Mouse (Mus musculus): ENCODE results near the gene Vps13d. TPM values are rescaled to one million over a fixed set of nuclear protein-coding genes. Genes with fewer than 3 reads are reported as not detected.

Vps13d gene
- polyA plus RNA-seq, 1 experiment from 2014 or later = 8.8 TPM

GRCm38 (mm10) chr4:145045312-145046031, 149.3 kb downstream of the Vps13d start:
- Histone ChIP-seq H3K9me3 (no peaks in the 10 kb centered on the region), H3K27me3 (replicated peaks) (no peaks in the 10 kb centered on the region), H3K27ac (no peak overlapping the region), H3K9ac (no peak overlapping the region), H3K4me1 (peaks cover 13% of the 10 kb centered on the region), H3K36me3 (peaks cover 22% of the 10 kb centered on the region; the same call in 1 of the 2 replicates), H3K4me3 (replicated peaks) (no peak overlapping the region), H3K4me2 (no peak overlapping the region)
- no peak for ATAC-seq (ENCODE audit: insufficient read depth, low FRiP score, low read depth)
- WGBS = 61% methylated on average over 5 of the region's 5 CpGs

- Histone ChIP-seq H3K36me3 (peaks cover 29% of the 10 kb centered on the region; the same call in 1 of the 2 replicates), H3K4me1 (peaks cover 12% of the 10 kb centered on the region), H3K27ac (no peak overlapping the region), H3K4me3 (replicated peaks) (no peak overlapping the region), H3K9ac (no peak overlapping the region), H3K9me3 (no peaks in the 10 kb centered on the region), H3K27me3 (replicated peaks) (no peaks in the 10 kb centered on the region), H3K4me2 (no peak overlapping the region)
- WGBS = 72% methylated on average over 6 of the region's 6 CpGs
- no peak for ATAC-seq (ENCODE audit: insufficient read depth, low FRiP score, low read depth)
These were observed 153.5 kb downstream of the Vps13d start for GRCm38 (mm10) chr4:145041223-145041870.

DNA sequence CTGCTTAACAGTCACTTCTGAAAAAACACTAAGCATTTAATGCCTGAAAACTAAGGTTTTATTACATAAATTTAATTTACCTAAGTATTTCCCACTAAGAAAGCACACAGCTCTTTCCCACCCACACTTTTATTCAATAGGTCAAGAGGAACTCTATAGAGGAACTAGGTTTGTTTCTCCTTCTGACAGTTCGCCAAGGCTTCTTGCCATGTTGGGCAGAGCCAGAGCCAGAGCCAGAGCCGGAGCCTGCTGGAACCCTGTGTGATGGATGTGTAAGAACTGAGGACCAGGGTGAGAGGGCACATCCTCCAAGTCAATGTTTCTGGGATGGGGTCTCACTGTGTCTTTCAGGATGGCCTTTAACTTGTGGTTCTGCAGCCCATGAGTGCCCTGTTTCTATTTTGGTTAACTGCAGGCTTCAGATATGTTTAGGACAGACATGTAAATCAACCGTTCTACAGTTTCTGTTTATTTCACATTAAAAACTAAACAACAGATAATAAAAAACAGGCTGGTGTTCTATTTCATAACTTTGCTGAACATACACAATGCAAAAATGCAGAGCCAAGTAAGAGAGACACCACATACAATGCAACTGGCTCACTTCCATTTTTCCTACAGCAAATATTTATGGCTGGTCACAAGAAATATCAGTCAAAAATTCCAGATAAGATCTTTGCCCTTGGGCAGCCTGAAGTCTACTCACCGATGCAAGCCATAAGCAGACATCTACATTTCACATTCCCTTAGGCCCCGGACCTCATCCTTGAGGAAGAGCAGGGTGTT, 157.0 kb downstream of the Vps13d start:
- H3K4me1 ChIP-seq = peaks cover 26% of the 10 kb centered on the region
- no peaks in the 10 kb centered on the region for H3K9me3 ChIP-seq
- no peak for ATAC-seq (ENCODE audit: insufficient read depth, low FRiP score, low read depth)
- H3K9ac ChIP-seq = no peak overlapping the region
- peaks cover 19% of the 10 kb centered on the region; the same call in 1 of the 2 replicates for H3K36me3 ChIP-seq
- no peaks in the 10 kb centered on the region for H3K27me3 ChIP-seq (replicated peaks)
- H3K27ac ChIP-seq = no peak overlapping the region
- WGBS = 56% methylated on average over 5 of the region's 5 CpGs
- no peak overlapping the region for H3K4me2 ChIP-seq
- no peak overlapping the region for H3K4me3 ChIP-seq (replicated peaks)

GRCm38 (mm10) chr4:145037006-145037405, 157.8 kb downstream of the Vps13d start:
- no peak for ATAC-seq (ENCODE audit: insufficient read depth, low FRiP score, low read depth)

DNA sequence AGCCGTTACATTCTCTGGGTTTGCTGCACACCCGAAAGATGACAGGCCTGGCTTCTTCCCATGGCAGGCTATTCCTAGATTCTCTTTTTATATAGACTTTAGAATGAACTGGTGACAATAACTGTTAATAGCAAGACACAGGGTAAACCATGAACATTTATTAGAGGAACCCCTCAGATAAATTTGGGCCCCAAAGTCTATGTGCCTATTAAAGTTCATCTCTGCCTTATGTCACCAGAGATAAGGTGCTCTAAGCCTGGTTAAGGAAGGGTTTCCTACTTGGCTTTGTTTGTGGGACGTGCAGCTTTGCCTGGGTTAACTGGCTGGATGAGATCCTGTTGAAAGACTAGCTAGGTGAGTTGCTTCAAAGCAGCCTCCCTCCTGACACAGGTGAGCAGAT, 159.4 kb downstream of the Vps13d start:
- WGBS = 46% methylated on average over 3 of the region's 3 CpGs
- H3K27me3 ChIP-seq (replicated peaks) = no peaks in the 10 kb centered on the region
- peak overlapping the region; percentile 28; the same call in 1 of the 2 replicates for H3K27ac ChIP-seq
- no peaks in the 10 kb centered on the region for H3K9me3 ChIP-seq
- ATAC-seq (ENCODE audit: insufficient read depth, low FRiP score, low read depth) = no peak
- H3K36me3 ChIP-seq = peaks cover 7% of the 10 kb centered on the region; the same call in 1 of the 2 replicates
- no peak overlapping the region for H3K9ac ChIP-seq
- no peak overlapping the region for H3K4me2 ChIP-seq
- no peak overlapping the region for H3K4me3 ChIP-seq (replicated peaks)
- peaks cover 26% of the 10 kb centered on the region for H3K4me1 ChIP-seq

More at GRCm38 (mm10) chr4:145037006-145037405, 157.8 kb downstream of the Vps13d start:
- Histone ChIP-seq H3K27ac (no peak overlapping the region), H3K36me3 (peaks cover 16% of the 10 kb centered on the region; the same call in 1 of the 2 replicates), H3K27me3 (replicated peaks) (no peaks in the 10 kb centered on the region), H3K4me2 (no peak overlapping the region), H3K9ac (no peak overlapping the region), H3K4me1 (peaks cover 26% of the 10 kb centered on the region), H3K4me3 (replicated peaks) (no peak overlapping the region), H3K9me3 (no peaks in the 10 kb centered on the region)
- 64% methylated on average over 3 of the region's 3 CpGs for WGBS

- peaks cover 6% of the 10 kb centered on the region; the same call in 1 of the 2 replicates for H3K36me3 ChIP-seq
- H3K4me3 ChIP-seq (replicated peaks) = no peak overlapping the region
- no peak overlapping the region for H3K4me2 ChIP-seq
- peak overlapping the region; percentile 52 for H3K27ac ChIP-seq
- no peak overlapping the region for H3K9ac ChIP-seq
- peak; percentile 88 for ATAC-seq (ENCODE audit: insufficient read depth, low FRiP score, low read depth)
- peaks cover 26% of the 10 kb centered on the region for H3K4me1 ChIP-seq
- no peaks in the 10 kb centered on the region for H3K27me3 ChIP-seq (replicated peaks)
- H3K9me3 ChIP-seq = no peaks in the 10 kb centered on the region
- 9% methylated on average over 11 of the region's 11 CpGs for WGBS
These were observed 160.1 kb downstream of the Vps13d start for GRCm38 (mm10) chr4:145034506-145035243.

DNA sequence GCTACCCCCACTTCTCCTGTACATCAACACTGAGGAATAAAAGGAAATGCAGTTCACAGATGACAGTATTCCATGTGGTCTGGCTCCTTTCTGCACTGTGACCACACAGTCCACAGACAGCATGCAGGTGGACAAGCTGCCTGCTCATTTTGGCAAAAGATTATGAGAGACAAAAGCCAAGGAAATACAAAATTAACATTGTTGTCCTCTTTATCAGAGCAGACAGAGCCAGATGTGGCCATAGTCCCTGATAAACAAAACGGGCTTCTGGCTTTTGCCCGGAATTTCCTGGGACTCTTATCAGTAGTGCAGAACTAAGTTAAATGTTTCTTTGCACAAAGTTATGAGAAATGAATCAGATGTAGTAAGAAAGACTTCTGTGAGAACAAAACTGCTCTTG, 161.4 kb downstream of the Vps13d start:
- H3K9me3 ChIP-seq = no peaks in the 10 kb centered on the region
- ATAC-seq (ENCODE audit: insufficient read depth, low FRiP score, low read depth) = 0 out of 2 replicates have a peak, but pooled peaks have one; percentile 9
- H3K27me3 ChIP-seq (replicated peaks) = no peaks in the 10 kb centered on the region
- H3K27ac ChIP-seq = peak overlapping the region; percentile 52; the same call in 1 of the 2 replicates
- no peak overlapping the region for H3K9ac ChIP-seq
- WGBS = 14% methylated on average over 2 of the region's 2 CpGs
- no peaks in the 10 kb centered on the region for H3K36me3 ChIP-seq
- no peak overlapping the region for H3K4me2 ChIP-seq
- H3K4me3 ChIP-seq (replicated peaks) = no peak overlapping the region
- peaks cover 26% of the 10 kb centered on the region for H3K4me1 ChIP-seq

- peaks cover 26% of the 10 kb centered on the region for H3K4me1 ChIP-seq
These were observed 162.2 kb downstream of the Vps13d start for GRCm38 (mm10) chr4:145032637-145033036.

DNA sequence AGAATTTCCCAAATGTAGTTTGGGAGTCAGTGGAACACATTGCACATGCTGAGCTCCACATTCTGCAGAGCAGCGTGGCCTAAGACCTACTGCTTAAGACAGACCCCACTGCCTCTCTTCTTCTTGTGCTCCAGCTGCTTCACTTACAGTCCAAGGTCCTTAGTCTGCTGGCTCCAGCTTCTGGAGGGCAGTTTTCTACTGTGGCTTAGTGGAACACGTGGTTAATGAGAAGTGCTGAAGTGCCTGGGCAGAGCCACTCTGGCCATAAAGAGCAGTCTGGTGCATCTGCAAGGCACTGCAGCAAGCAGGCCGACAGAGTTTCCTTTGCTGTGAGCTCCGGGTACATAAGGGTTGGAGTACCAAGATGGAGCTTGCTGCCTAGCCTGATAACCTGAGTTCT, 163.3 kb downstream of the Vps13d start:
- no peak overlapping the region for H3K9ac ChIP-seq
- no peak overlapping the region for H3K4me3 ChIP-seq (replicated peaks)
- no peak overlapping the region for H3K27ac ChIP-seq
- H3K9me3 ChIP-seq = no peaks in the 10 kb centered on the region
- 71% methylated on average over 4 of the region's 4 CpGs for WGBS
- no peak for ATAC-seq (ENCODE audit: insufficient read depth, low FRiP score, low read depth)
- no peaks in the 10 kb centered on the region for H3K36me3 ChIP-seq
- no peak overlapping the region for H3K4me2 ChIP-seq
- H3K27me3 ChIP-seq (replicated peaks) = no peaks in the 10 kb centered on the region
- H3K4me1 ChIP-seq = peaks cover 33% of the 10 kb centered on the region

More at GRCm38 (mm10) chr4:145032637-145033036, 162.2 kb downstream of the Vps13d start:
- H3K27ac ChIP-seq = no peak overlapping the region
- no peak overlapping the region for H3K4me3 ChIP-seq (replicated peaks)
- WGBS = 54% methylated on average over 2 of the region's 2 CpGs
- H3K9ac ChIP-seq = no peak overlapping the region
- no peaks in the 10 kb centered on the region for H3K9me3 ChIP-seq
- no peak for ATAC-seq (ENCODE audit: insufficient read depth, low FRiP score, low read depth)
- H3K36me3 ChIP-seq = no peaks in the 10 kb centered on the region
- no peaks in the 10 kb centered on the region for H3K27me3 ChIP-seq (replicated peaks)
- H3K4me2 ChIP-seq = no peak overlapping the region

- H3K36me3 ChIP-seq = no peaks in the 10 kb centered on the region
- peak overlapping the region; percentile 71 for H3K27ac ChIP-seq
- H3K4me1 ChIP-seq = peaks cover 25% of the 10 kb centered on the region
- H3K9me3 ChIP-seq = no peaks in the 10 kb centered on the region
- H3K27me3 ChIP-seq (replicated peaks) = no peaks in the 10 kb centered on the region
- peak; percentile 41 for ATAC-seq (ENCODE audit: insufficient read depth, low FRiP score, low read depth)
- no peak overlapping the region for H3K9ac ChIP-seq
- H3K4me2 ChIP-seq = no peak overlapping the region
- WGBS = 29% methylated on average over 7 of the region's 7 CpGs
- no peak overlapping the region for H3K4me3 ChIP-seq (replicated peaks)
These were observed 168.4 kb downstream of the Vps13d start for GRCm38 (mm10) chr4:145026449-145026851.

- Histone ChIP-seq H3K4me1 (peaks cover 25% of the 10 kb centered on the region), H3K36me3 (no peaks in the 10 kb centered on the region), H3K9ac (no peak overlapping the region; the same call in 1 of the 2 replicates), H3K9me3 (no peaks in the 10 kb centered on the region), H3K27ac (peak overlapping the region; percentile 33), H3K4me2 (no peak overlapping the region), H3K4me3 (replicated peaks) (no peak overlapping the region), H3K27me3 (replicated peaks) (no peaks in the 10 kb centered on the region)
- 51% methylated on average over 7 of the region's 7 CpGs for WGBS
- ATAC-seq (ENCODE audit: insufficient read depth, low FRiP score, low read depth) = no peak
These were observed 169.4 kb downstream of the Vps13d start for GRCm38 (mm10) chr4:145025409-145025762.

Measured in stomach, embryonic 15.5 days (tissue).